Mouse (Mus musculus) gonadal fat pad, adult 2 months (tissue): Measurements from ENCODE around the gene Phactr2. TPM values are rescaled to one million over a fixed set of nuclear protein-coding genes. Genes with fewer than 3 reads are reported as not detected.

Experiments used
- DNase-seq: peaks from one replicate; pipeline ENCODE4 v3.0.0-alpha.2; 2012; ENCODE audit warnings: low read depth
- polyA plus RNA-seq: library from polyadenylated mRNA; depleted of rRNA; stranded (reverse); fragments of >200 nt; gene quantifications from 2 replicates; pipeline ENCODE4 v1.2.3, GENCODE M21; 2012

Phactr2 gene
- polyA plus RNA-seq, 1 experiment: 8.1 TPM

DNA sequence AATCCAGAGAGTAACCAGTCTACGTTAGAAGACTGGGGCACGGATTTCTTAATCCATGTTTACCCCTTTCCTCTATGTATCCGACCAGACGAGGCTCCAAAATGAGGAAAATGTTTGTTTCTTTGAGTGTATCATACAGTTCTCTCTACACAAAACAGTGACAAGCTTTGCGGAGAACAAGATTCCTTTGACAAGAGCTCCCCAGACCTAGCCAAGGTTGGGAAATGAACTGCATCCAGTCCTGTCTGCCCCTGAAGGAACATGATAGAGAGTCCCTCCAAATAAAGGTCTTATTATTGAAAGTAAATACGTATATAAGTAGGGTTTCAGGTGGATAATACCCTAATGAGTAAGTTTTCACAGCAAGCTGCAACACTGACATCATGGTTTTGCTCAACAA is 199.1 kb downstream of the Phactr2 start:
- no peak for DNase-seq

GRCm38 (mm10) chr10:13274699-13275098 is 199.5 kb downstream of the Phactr2 start:
- DNase-seq: no peak

DNA sequence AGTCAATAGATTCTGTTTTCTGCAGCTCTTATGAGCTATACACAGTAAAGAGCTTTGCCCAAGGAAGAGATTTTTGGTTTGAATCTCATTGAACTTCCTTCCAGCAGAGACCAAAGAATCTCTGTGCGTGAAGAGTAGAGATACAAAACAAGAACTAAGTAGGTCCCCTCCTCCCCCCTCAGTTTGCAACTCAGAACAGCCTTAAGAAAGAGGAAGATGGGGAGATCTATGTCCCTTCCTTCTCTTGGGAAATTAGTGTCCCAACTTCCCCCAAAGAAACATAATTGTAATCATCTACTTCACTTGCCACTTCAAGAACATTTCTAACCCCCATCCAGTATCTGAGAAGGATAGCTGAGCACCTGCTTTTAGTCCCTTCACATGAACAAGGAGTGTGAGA is 200.5 kb downstream of the Phactr2 start:
- no peak for DNase-seq

DNA sequence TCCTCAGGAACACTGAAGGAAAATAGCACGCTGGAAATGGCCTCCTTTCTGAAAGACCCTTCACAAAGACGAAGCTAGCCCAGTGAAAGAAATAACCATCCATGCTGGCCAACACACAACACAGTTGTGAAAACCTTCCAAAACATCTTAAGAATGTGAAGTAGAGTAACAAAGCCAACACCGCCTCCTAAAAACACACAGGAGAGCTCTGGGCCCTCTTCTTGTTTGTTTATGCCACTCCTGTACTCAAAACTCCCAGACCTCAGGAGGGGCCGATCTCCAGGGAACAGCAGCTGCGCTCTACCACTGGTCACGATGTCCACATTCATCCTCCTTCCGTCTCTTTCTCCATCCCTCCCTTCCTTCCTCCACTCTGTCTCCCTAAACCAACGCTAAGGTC is 202.5 kb downstream of the Phactr2 start:
- no peak for DNase-seq

- DNase-seq: no peak
Observed at GRCm38 (mm10) chr10:13271099-13271498, 203.1 kb downstream of the Phactr2 start.

DNA sequence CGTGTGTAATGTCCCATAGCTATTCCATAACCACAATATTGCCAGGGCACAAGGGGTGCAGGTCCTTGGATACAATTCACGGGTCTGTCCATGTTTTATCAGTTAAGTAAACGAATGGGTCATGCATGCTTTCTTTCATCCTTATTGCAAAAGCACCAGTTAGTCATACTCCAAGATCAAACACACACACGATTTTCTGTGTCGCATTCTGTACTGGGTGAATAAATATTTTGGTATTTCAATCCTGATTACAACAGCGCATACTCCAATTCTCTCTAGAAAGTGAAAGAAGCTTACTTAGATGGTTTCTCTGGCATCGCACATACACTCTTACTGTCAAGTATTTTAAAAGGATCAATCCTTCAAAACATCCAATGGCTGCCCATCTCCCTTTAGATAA is 203.9 kb downstream of the Phactr2 start:
- no peak for DNase-seq

GRCm38 (mm10) chr10:13259251-13259650 is 215.0 kb downstream of the Phactr2 start:
- DNase-seq: no peak

DNA sequence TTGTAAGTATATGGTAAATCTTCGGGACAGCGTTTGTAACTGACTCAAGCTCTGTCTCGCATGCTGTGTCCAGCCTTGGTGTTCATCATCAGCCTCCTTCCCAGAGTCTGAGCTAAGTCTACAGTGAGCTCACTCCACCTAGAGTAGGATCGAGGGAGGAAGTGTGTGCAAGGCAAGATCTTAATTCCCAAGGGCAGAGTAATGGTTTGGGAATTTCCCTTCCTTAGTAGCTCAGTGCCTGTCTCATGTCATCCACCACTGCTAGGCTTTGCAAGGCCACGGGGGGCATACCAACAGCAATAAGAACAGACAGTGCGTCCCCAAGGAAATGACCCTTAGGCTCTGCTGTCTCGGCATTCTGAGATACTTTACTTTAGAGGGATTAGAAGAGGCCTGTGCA is 218.0 kb downstream of the Phactr2 start:
- DNase-seq: no peak

DNA sequence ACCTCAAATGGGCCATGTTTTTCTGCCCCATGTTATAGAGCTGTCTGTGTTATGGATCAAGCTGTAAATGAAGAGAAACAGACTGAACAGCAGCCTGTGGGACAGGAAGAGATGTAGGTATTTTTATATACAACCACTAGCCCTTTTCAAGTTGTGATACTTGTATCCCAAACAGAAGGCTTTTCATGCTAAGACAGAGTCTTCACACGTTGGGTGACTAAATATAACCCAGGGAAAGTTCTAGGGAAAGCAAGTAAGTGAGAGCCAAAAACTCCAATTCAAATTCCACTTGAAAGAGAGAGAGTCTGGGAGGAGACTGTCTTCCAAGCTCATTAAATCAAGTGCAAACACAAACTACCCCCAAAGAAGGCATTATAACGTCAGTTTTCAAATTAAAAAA is 223.9 kb downstream of the Phactr2 start:
- no peak for DNase-seq

- DNase-seq: no peak
Observed at GRCm38 (mm10) chr10:13249126-13249525, 225.1 kb downstream of the Phactr2 start.

DNA sequence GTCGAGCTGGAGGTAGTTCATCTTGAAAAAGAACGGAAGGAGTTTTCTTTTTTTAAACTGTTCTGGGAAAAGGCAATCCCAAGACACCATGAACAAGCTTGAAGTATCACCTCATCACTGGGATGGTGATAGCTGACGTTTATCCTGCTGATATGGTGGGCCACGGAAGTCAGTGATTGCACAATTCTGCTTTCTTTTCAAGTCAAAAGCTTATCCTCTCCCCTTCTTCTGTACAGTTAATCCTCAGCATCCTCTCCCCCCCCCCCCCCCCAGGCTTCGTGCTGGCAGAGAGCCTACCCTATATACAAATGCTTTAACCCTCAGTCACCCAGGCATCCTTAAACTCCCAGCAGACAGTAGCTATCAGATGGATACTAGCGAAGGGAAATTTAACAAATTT is 228.5 kb downstream of the Phactr2 start:
- no peak for DNase-seq

DNA sequence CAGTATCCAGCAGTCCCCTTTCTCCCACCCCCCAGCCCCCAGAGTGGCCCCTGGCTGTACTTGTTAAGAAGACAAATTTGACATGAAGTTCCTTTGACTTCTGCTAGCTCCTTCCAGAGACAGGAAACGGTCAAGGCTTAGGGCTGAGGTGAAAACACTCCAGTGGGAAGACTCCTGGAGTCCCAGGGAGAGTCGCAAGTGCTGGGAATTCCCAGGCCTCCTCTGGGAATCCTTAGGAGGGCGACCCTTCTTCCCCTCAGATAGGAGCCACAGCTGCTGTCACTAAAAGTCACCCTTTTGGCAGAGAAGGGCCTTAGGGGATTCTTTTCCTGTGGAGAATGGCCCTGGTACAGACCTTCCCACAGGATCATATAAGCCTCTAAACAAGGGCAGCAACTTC is 230.0 kb downstream of the Phactr2 start:
- no peak for DNase-seq

- DNase-seq: no peak
Observed at GRCm38 (mm10) chr10:13240431-13240830, 233.8 kb downstream of the Phactr2 start.

DNA sequence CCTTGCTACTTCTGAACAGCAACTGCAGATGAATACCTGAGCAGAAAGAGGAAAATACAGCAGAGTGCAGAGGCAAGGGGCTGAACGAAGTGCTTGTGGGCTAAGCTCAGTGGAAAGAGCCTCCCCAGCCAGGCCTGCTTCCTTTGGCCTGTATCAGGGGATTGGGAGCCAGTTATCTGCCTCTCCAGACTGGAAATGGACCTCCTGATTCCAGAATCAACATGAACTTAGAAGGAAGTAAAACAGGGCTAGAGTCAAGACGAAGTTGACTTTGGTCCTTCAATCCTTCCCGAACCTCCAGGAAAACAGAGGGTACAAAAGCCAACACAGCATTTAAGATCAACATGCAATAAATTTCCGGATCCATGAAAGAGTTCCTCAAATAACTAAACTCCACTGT is 236.0 kb downstream of the Phactr2 start:
- no peak for DNase-seq

- DNase-seq: no peak
Observed at GRCm38 (mm10) chr10:13236866-13237265, 237.3 kb downstream of the Phactr2 start.

GRCm38 (mm10) chr10:13234503-13234902 is 239.7 kb downstream of the Phactr2 start:
- no peak for DNase-seq

DNA sequence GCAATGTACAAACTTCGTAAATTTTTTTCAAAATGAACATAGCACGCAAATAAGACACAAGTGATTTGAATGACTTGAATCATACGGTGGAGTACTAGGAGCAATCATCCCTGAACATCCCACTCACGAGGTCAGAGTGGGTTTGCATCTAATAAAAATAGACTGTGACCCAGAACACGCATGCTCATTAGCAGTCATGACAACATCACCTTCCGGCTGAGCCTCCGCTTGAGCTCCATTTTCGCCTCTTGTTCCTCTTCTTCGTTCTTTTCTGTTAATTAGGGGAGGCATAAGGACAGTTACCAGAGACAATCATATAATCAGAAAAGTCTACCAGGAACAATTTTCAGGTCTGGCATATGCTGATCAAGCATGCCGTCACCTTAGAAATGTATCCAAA is 240.3 kb downstream of the Phactr2 start:
- DNase-seq: no peak

DNA sequence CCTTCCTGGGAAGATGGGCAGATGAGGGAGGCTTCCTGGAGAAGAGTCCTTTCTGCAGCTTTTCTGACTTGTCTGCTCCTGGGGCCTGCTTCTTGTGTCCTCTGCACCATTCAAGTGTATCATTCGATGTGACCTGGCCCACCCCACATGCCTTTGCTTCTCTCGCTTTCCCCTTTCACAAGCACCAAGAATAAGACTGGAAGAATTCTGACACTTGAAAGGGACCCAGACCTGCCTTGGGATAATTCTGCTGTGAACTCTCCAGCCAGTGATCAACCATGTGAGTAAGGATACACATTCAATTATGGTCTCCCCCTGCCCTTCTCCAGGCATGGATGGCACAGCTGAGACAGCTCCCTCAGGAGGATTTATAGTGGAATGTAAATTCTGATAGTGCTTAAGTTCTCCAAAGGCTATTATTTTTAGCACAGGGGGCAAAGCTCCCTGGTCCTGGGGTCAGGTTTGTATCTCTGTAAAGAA is 241.0 kb downstream of the Phactr2 start:
- no peak for DNase-seq

- no peak for DNase-seq
Observed at GRCm38 (mm10) chr10:13232443-13233142, 241.6 kb downstream of the Phactr2 start.

- DNase-seq: no peak
Observed at GRCm38 (mm10) chr10:13230716-13231115, 243.5 kb downstream of the Phactr2 start.

GRCm38 (mm10) chr10:13225377-13226063 is 248.7 kb downstream of the Phactr2 start:
- DNase-seq: no peak

- DNase-seq: no peak
Observed at GRCm38 (mm10) chr10:13222135-13222534, 252.1 kb downstream of the Phactr2 start.

GRCm38 (mm10) chr10:13220061-13220460 is 254.2 kb downstream of the Phactr2 start:
- no peak for DNase-seq
